Mouse (Mus musculus) kidney, postnatal 10 days (tissue): ENCODE measurements around the gene Ttc39a.

Source experiments
- DNase-seq: peaks from one replicate; pipeline ENCODE4 v3.0.0; 2021; ENCODE audit warnings: mixed read lengths

Gene Ttc39a

DNA sequence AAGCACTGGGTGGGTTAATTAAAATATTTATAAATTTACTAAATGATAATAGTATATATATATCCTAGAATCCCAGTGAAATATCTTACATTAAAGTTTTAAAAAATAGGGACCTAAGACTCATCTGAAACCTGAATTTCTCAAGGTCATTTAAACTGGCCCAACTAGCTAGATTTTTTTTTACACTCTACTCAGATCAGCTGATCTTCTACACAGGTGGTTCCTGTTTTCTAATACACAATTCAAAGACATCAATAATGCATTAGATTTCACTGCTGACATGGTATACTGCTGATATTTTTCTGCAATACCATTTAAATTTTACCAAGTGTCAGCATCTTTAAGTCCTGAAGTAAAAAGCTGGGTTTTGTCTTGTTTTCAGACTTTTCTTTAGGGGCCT is 57.5 kb downstream of the Ttc39a start:
- DNase-seq, result no peak

- no peak for DNase-seq
Measured at GRCm38 (mm10) chr4:109467687-109468086, 61.3 kb downstream of the Ttc39a start.

DNA sequence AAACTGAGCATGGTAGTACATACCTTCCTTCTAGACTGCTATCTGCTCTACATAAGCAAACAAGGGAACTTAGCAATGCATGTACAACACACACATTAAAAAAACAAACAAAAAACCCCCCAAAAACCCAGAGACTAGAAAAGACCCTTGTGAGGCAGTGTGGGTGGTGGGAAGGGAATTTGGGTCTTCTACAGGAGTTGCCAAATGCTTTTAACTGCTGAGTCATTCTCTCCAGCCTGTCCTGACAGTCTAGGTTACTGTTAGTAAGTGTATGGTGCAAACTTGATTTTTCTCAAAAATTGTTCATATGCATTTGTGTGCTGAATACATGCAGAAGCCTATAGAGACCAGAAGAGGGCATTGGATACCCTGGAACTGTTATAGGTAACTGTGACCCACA is 65.2 kb downstream of the Ttc39a start:
- no peak for DNase-seq

DNA sequence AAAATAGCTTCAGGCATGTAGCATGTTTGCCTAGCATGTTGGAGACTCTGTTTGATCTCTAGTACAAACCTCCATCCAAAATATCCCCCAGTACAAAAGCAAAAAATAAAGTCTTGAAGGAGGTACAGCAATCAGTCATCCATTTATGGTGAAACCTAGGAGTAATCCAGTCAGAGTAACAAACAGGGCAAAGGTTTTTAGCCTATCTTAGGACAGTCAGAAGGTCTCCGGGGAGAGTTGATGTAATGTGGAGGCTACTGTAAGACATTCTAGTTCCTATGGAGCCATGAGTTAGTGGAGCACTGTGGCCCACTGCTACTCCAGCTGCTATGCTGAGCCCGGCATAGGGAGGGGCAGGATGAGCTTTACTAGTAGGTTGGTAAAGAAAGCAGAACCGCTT is 66.1 kb downstream of the Ttc39a start:
- DNase-seq, result no peak

GRCm38 (mm10) chr4:109475078-109475477 is 68.7 kb downstream of the Ttc39a start:
- DNase-seq, result no peak

GRCm38 (mm10) chr4:109475577-109476553 is 69.4 kb downstream of the Ttc39a start:
- DNase-seq, result peak; percentile 67

GRCm38 (mm10) chr4:109476554-109477014 is 70.2 kb downstream of the Ttc39a start:
- DNase-seq, result peak; percentile 97

DNA sequence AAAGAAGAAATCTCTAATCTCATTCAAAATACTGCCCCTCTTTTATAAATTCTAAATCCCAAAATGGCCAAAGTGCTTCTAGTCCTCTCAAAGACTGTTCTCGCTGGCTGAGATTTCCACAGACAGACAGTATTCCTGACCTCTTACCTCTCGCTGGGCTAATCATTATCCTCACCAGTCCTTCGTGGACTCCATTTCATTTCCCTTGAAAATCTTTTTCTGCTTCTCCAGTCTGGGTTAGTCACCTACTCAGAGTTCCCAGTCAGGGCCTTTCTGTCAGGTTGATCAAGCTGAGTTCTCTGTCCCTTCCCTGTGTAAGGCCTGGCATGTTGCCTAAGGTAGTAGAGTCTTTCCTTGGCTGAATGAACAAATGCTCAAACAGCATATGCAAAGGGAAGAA is 71.0 kb downstream of the Ttc39a start:
- DNase-seq, result peak; percentile 19

GRCm38 (mm10) chr4:109481424-109481823 is 75.0 kb downstream of the Ttc39a start:
- no peak for DNase-seq

DNA sequence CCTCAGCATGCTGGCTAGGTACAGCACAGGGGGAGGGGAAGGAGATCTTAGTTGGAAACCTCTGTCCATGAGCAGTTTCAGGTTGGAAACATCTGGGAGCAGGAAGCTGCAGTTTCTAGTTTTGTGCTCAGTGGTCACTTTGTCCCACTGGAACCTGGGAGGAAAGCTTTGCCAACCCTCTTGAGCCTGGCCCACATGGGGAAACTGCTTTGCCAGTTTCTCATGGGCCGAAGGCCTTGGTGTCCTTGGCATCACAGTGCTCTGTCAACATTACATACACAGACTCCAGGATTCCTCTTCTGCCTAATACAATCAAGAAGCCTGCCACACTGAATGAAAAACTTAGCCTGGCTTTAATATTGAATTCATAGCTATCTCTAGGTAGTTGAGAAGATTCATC is 76.3 kb downstream of the Ttc39a start:
- DNase-seq, result no peak

DNA sequence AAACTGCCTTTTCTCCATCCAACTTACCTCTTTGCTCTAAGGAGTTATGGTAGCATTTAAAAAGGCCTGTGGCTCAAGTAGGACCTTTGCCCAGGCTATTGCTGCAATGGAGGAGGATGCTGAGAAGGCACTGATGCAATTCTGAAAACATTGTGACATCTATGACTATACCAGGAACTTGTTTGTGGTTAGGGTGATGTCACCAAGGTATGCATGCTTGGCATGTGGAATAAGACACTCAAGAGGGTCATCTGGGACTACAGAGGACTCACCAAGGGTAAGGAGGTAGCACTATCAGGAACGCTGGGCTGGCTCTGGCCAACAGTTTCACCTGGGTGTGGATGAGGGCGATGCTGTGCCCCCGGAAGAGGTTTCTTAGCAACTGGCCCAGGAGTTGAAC is 78.2 kb downstream of the Ttc39a start, which contains the start of gene Rnf11:
TSS of gene Rnf11 (minus strand) at position 108 of the 400 bp plus-strand sequence.
- DNase-seq, result no peak

- no peak for DNase-seq
Measured at GRCm38 (mm10) chr4:109488812-109489211, 82.4 kb downstream of the Ttc39a start.

DNA sequence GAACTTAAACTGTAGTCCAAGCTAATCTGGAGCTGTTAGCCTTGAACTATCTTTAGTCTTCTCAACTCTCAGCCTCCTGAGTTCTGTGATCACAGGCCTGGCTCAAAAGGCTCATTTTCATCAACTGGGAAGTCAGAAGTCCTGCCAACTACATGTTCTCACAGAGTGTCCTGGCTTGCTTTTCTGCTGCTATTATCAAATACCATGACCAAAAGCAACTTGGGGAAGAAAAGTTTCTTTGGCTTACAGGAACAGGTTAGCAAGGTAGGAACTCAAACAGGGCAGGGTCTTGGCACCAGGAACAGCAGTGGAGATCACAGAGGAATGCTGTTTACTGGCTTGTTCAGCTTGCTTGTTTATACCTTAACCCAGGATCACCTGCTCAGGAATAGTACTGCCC is 87.2 kb downstream of the Ttc39a start:
- DNase-seq, result no peak
